Mouse (Mus musculus): ENCODE results near the gene Sh3bp1. TPM values are rescaled to one million over a fixed set of nuclear protein-coding genes. Genes with fewer than 3 reads are reported as not detected.

Sh3bp1 gene
- polyA plus RNA-seq (2016; fragmentation: Nextera tagmentation; extraction: Ambion mirVana), result 37.0 and 40.3 TPM in 2 replicates

DNA sequence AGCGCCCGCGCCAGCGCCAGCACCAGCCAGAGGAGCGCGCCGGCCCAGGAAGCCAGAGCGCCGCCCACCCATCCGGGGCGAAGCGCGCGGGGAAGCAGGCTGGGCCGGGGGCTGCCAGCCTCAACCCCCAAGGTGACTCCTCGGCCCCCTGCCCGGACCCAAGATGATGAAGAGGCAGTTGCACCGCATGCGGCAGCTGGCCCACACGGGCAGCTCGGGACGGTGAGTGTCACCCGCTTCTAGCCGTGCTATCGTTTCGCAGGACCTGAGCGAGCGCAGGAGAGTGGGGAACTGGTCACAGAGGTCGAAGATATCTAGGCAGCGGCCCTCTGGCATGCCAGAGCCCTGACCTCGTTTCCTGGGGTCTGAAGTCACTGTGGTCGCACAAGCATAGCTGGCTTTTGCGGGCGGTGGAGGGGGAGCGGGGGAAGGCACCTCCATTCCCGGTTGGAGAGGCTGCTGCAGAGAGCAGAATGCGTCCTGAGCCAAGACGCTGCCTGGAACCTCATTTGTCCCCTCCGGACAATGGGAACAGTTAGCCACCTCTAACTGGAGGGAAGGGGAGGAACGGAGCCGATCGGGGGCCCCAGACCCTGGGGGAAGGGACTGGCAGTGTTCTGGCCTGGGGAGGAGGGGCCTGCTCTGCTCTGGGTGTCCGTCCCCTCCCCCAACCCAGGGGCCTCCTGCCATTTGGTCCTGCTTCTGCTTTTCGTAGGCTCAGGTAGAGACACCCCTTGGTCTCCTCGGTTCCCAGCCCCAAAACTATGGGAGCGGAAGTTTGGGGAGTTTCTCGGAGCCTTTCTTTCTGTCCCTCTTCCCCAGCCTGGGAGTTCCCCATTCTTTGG lies at the start of gene Sh3bp1:
Sh3bp1 (plus strand) TSS at position 29 of the 845 bp plus-strand sequence.
- ATAC-seq (ENCODE audit: insufficient number of reproducible peaks, insufficient read depth, low FRiP score, low TSS enrichment, low read depth), result no peak
- peak within 1 kb of the TSS; percentile 92 for H3K4me2 ChIP-seq
- under 1% methylated on average over 45 of the region's 47 CpGs for WGBS
- peak within 1 kb of the TSS; percentile 78 for H3K4me3 ChIP-seq (replicated peaks)
- H3K9me3 ChIP-seq, result no peaks in the 10 kb centered on the region
- peaks cover 41% of the 10 kb centered on the region for H3K4me1 ChIP-seq (replicated peaks)
- H3K27ac ChIP-seq, result peak within 1 kb of the TSS; percentile 84
- H3K27me3 ChIP-seq, result no peaks in the 10 kb centered on the region
- H3K36me3 ChIP-seq, result peaks cover 30% of the 10 kb centered on the region
- peak within 1 kb of the TSS; percentile 79 for H3K9ac ChIP-seq (replicated peaks)

DNA sequence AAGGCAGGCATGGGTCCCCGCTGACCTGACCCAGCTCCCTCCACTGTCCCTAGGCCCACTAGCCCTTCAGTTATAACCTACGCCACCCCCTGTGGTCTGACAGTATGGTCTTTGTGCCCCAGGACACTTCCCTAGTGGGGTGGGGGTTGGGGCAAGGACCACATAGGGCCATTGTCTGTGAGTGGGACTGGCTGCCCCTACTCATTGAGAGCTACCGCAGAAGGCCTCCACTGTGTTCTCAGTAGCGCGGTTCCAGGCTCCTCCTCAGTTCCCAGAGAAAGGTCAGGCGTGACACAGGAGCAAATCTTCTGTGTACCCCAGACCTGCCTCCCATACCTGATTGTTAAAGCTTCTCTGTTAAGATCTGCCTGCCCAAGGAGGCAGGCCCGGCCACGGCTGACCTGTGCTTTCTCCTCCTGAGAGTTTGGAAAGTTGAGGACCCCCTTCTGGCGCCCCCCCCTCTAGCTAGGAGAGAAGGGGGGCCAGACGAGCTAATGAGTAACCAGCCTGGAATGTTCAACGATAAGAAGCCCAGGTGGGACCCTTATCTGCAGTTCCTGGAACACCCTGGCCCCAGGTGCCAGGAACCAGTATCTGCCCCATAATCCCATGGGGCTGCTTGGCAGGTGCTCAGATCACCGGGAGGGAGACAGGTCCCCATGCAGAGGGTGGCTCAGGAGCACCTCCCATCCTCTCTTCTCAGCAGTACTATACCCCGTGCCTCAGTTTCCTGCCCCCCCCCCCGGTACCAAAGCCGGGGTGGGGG lies 49.3 kb upstream of the Sh3bp1 start:
- H3K27ac ChIP-seq, result no peak overlapping the region
- H3K4me3 ChIP-seq (replicated peaks), result no peak overlapping the region
- ATAC-seq (ENCODE audit: insufficient number of reproducible peaks, insufficient read depth, low FRiP score, low TSS enrichment, low read depth), result no peak
- H3K9me3 ChIP-seq, result no peaks in the 10 kb centered on the region
- H3K27me3 ChIP-seq, result no peaks in the 10 kb centered on the region; the same call in 1 of the 2 replicates
- peaks cover 10% of the 10 kb centered on the region for H3K4me1 ChIP-seq (replicated peaks)
- 69% methylated on average over 15 of the region's 15 CpGs for WGBS
- no peak overlapping the region for H3K9ac ChIP-seq (replicated peaks)
- no peak overlapping the region for H3K4me2 ChIP-seq
- 0 out of 2 replicates have a peak, but pooled peaks cover 3% of the 10 kb centered on the region for H3K36me3 ChIP-seq

DNA sequence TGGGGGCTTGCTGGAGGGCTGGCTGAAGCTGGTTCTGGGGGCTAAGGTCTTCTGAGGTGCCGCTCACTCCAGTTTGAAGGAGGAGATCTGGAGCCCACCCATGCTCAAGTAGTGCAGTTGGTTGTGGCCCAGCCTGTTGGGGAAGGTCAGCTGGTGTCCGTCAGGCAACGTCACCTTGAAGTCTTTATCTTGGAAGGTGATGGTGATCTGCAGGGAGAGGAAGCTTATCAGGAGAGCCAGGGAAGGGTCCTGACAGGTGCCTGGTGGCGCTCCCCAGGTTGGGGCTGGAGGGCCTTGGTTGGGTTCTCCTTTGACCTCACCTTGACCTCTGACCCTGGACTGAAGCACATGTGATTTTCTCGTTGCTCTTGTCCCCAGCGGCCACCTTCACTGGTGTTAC lies 48.6 kb upstream of the Sh3bp1 start:
- no peak for ATAC-seq (ENCODE audit: insufficient number of reproducible peaks, insufficient read depth, low FRiP score, low TSS enrichment, low read depth)
- no peak overlapping the region for H3K9ac ChIP-seq (replicated peaks)
- no peaks in the 10 kb centered on the region; the same call in 1 of the 2 replicates for H3K27me3 ChIP-seq
- H3K36me3 ChIP-seq, result 0 out of 2 replicates have a peak, but pooled peaks cover 3% of the 10 kb centered on the region
- WGBS, result 65% methylated on average over 6 of the region's 6 CpGs
- no peak overlapping the region for H3K27ac ChIP-seq
- no peaks in the 10 kb centered on the region for H3K9me3 ChIP-seq
- no peak overlapping the region for H3K4me3 ChIP-seq (replicated peaks)
- no peak overlapping the region for H3K4me2 ChIP-seq
- H3K4me1 ChIP-seq (replicated peaks), result peaks cover 7% of the 10 kb centered on the region

DNA sequence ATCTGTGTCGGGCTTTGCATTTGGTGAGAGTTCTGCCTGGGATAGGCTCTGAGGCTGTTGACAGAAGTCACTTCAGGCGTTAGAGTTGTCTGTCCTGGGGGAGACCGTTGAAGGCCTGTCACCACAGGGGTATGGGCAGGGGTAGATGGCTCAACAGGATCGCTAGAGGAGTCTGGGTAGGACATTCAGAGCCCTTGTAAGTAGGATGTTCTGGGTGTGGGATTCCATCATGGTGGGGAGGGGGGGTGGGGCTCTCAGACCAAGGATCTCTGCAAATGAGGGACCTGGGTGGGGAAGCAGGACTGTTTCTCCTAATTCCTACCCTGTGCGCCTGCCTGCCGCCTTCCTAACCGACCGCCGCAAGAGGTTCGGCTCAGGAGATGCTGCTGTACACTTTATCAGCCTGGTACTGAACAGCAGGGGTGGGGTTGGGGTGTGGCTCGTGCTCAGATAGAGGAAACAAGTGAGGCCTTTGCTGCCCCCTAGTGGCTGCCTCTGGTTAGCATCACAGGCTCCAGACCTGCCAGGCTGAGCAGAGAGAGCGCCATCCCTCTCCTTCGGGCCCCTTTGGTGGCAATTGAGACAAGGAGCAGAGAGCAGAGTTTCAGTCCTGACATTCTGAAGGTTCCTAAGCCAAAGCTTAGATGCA lies 47.9 kb upstream of the Sh3bp1 start:
- 14% methylated on average over 13 of the region's 13 CpGs for WGBS
- H3K4me2 ChIP-seq, result 0 out of 2 replicates have a peak overlapping the region, but pooled peaks have one; percentile 26

DNA sequence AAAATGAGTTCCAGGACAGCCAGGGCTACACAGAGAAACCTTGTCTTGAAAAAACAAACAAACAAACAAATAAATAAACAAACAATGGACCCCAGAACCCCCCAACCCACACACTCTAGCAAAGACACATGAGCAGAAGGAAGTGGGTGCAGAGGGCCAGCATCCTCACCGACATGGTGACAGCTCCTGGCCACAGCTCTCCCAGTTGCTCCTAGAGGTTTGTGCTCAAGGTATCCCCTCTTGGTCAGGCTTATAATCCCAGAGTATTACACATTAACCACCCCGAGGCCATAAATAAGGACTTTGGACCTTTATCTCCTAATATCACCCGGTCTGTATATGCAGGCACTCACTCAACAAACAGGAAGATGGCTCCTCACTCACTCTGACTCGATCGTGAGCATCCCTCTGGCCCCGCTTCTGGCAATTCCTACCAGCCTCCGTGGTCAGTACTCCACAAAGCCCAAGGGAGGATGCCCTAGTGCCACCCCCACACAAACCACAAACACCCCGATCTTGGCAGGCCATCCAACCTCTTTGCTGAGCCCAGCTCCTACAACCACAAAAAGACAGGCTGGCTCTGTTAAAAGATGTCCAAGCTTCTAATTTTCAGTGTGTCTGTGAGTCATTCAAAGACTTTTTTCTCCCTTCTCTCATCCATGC lies 44.1 kb upstream of the Sh3bp1 start, which contains the start of gene Lgals2:
Lgals2 (minus strand) TSS at position 227 of the 663 bp plus-strand sequence.
- Histone ChIP-seq H3K4me3 (replicated peaks) (no peak within 1 kb of the TSS), H3K4me1 (replicated peaks) (0 out of 2 replicates have a peak, but pooled peaks cover 3% of the 10 kb centered on the region), H3K27me3 (no peaks in the 10 kb centered on the region), H3K9ac (replicated peaks) (no peak within 1 kb of the TSS), H3K36me3 (no peaks in the 10 kb centered on the region), H3K27ac (no peak within 1 kb of the TSS), H3K4me2 (no peak within 1 kb of the TSS), H3K9me3 (no peaks in the 10 kb centered on the region)
- ATAC-seq (ENCODE audit: insufficient number of reproducible peaks, insufficient read depth, low FRiP score, low TSS enrichment, low read depth), result no peak
- WGBS, result 80% methylated on average over 8 of the region's 8 CpGs

More for the DNA sequence above, 47.9 kb upstream of the Sh3bp1 start:
- ATAC-seq (ENCODE audit: insufficient number of reproducible peaks, insufficient read depth, low FRiP score, low TSS enrichment, low read depth), result peak; percentile 62; the same call in 1 of the 2 replicates
- H3K9me3 ChIP-seq, result no peaks in the 10 kb centered on the region
- no peak overlapping the region for H3K27ac ChIP-seq
- H3K4me1 ChIP-seq (replicated peaks), result 0 out of 2 replicates have a peak, but pooled peaks cover 3% of the 10 kb centered on the region
- H3K36me3 ChIP-seq, result 0 out of 2 replicates have a peak, but pooled peaks cover 3% of the 10 kb centered on the region
- H3K27me3 ChIP-seq, result no peaks in the 10 kb centered on the region; the same call in 1 of the 2 replicates
- H3K4me3 ChIP-seq (replicated peaks), result no peak overlapping the region
- no peak overlapping the region for H3K9ac ChIP-seq (replicated peaks)

DNA sequence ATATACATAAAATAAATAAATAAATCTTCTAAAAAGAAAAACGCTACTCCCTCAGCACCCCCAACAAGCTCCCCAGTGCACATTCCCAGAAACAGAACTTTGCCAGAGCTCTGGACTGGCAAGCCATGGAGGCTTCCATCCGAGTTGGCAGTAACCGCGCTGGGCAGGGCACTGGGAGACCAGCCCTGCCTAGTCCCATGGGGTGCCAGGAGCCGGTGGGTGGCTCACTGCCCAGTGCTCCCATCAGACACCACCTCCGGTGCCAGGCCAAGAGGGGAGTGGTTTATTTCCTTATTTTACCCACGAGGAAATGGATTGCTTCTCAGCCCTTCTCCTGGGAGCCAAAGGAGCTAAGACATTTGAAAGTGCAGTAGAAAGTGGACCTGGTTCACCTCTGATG lies 42.6 kb upstream of the Sh3bp1 start:
- no peak overlapping the region for H3K4me2 ChIP-seq
- no peak overlapping the region for H3K4me3 ChIP-seq (replicated peaks)
- H3K27me3 ChIP-seq, result no peaks in the 10 kb centered on the region
- H3K27ac ChIP-seq, result no peak overlapping the region
- no peak for ATAC-seq (ENCODE audit: insufficient number of reproducible peaks, insufficient read depth, low FRiP score, low TSS enrichment, low read depth)
- WGBS, result 77% methylated on average over 7 of the region's 7 CpGs
- H3K9me3 ChIP-seq, result no peaks in the 10 kb centered on the region
- H3K9ac ChIP-seq (replicated peaks), result no peak overlapping the region
- no peaks in the 10 kb centered on the region for H3K36me3 ChIP-seq
- H3K4me1 ChIP-seq (replicated peaks), result no peaks in the 10 kb centered on the region

DNA sequence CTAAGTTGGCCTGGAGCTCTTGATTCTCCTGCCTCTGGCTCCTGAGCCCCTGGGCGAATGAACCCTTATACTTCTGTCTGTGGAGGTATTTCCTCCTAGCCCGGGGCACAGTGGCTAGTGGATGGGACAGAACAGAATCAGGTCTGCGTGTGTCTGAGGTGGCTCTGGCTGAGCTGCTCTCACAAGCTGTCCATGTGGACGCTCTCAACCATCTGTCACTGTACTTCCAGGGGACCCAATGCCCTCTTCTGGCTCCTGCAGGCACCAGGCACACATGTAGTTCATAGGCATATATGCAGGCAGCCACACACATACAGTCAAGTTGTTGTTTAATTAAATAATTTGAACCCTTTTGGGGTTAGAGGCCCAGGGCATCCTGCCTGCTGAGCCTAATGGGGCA lies 40.3 kb upstream of the Sh3bp1 start:
- 68% methylated on average over 4 of the region's 4 CpGs for WGBS
- Histone ChIP-seq H3K36me3 (no peaks in the 10 kb centered on the region), H3K4me1 (replicated peaks) (peaks cover 8% of the 10 kb centered on the region; the same call in 1 of the 2 replicates), H3K9me3 (no peaks in the 10 kb centered on the region), H3K4me2 (no peak overlapping the region), H3K27me3 (no peaks in the 10 kb centered on the region), H3K9ac (replicated peaks) (no peak overlapping the region), H3K4me3 (replicated peaks) (no peak overlapping the region), H3K27ac (no peak overlapping the region)
- no peak for ATAC-seq (ENCODE audit: insufficient number of reproducible peaks, insufficient read depth, low FRiP score, low TSS enrichment, low read depth)

DNA sequence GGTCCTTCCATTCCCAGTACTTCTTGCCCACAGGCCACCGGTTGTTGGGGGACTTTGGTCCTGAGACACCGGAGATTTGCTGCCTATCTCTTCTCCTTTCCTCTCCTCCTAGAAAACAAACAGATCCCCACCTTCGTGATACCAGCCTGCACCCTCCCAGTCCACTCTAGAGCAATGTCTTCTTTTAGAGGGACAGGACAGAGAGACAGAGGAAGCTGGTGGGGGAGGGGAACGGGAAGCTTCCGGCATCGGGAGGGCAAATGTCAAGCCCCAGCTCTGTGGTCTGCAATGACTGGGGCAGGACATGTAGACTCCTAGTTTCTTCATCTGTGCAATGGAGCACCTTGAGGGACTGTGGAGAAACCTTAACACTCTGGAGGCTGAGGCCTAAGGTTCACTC lies 39.9 kb upstream of the Sh3bp1 start:
- H3K4me2 ChIP-seq, result no peak overlapping the region
- H3K9ac ChIP-seq (replicated peaks), result no peak overlapping the region
- H3K27ac ChIP-seq, result no peak overlapping the region
- H3K4me3 ChIP-seq (replicated peaks), result no peak overlapping the region
- 71% methylated on average over 6 of the region's 6 CpGs for WGBS
- H3K27me3 ChIP-seq, result no peaks in the 10 kb centered on the region
- no peaks in the 10 kb centered on the region for H3K9me3 ChIP-seq
- no peak for ATAC-seq (ENCODE audit: insufficient number of reproducible peaks, insufficient read depth, low FRiP score, low TSS enrichment, low read depth)
- peaks cover 8% of the 10 kb centered on the region; the same call in 1 of the 2 replicates for H3K4me1 ChIP-seq (replicated peaks)
- no peaks in the 10 kb centered on the region for H3K36me3 ChIP-seq

DNA sequence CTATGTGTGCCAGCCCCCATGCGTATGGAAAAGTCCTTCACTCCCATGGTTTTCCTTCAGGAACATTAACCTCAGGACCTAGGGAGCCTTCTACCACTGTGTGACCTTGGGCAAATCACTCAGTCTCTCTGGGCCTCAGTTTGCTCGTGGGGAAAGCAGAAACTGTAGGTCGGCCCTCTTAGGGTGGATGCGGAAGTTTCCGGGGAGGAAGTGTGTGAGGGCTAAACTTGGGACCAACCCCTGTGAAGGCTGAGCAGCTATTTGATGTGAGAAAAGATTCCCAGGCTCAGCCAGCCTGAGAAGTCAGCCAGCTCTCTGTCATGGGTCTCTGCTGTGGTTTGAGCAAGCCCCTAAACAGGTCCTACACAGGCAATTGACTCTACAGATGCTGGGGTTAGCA lies 37.3 kb upstream of the Sh3bp1 start:
- H3K27me3 ChIP-seq, result no peaks in the 10 kb centered on the region
- H3K4me3 ChIP-seq (replicated peaks), result no peak overlapping the region
- WGBS, result 89% methylated on average over 5 of the region's 5 CpGs
- peaks cover 8% of the 10 kb centered on the region; the same call in 1 of the 2 replicates for H3K4me1 ChIP-seq (replicated peaks)
- H3K9me3 ChIP-seq, result no peaks in the 10 kb centered on the region
- H3K27ac ChIP-seq, result no peak overlapping the region
- ATAC-seq (ENCODE audit: insufficient number of reproducible peaks, insufficient read depth, low FRiP score, low TSS enrichment, low read depth), result no peak
- no peak overlapping the region for H3K4me2 ChIP-seq
- H3K36me3 ChIP-seq, result no peaks in the 10 kb centered on the region
- no peak overlapping the region for H3K9ac ChIP-seq (replicated peaks)

DNA sequence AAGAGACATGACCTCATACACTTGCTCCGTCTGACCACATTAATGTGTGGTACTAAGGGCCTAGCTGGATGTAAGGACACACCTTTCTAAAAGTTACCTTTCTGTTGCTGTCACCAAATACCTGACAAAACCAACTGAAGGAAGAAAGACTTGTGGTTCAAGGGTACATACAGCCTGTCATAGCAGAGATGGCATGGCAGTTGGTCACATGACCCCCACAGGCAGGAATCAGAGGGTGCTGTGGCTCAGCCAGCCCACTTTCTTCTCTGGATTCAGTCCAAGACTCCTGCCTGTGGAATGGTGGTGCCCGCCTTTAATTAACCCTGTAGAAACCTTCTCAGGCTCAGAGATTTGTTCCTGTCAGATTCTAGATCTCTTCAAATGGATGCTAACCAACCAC lies 36.4 kb upstream of the Sh3bp1 start:
- Histone ChIP-seq H3K27me3 (no peaks in the 10 kb centered on the region), H3K36me3 (no peaks in the 10 kb centered on the region), H3K4me1 (replicated peaks) (peaks cover 8% of the 10 kb centered on the region; the same call in 1 of the 2 replicates), H3K27ac (no peak overlapping the region), H3K4me3 (replicated peaks) (no peak overlapping the region), H3K9ac (replicated peaks) (no peak overlapping the region), H3K9me3 (no peaks in the 10 kb centered on the region), H3K4me2 (no peak overlapping the region)
- no peak for ATAC-seq (ENCODE audit: insufficient number of reproducible peaks, insufficient read depth, low FRiP score, low TSS enrichment, low read depth)
- WGBS, result 74% methylated on average over 2 of the region's 2 CpGs

Measured in limb, embryonic 12.5 days (tissue).